Mouse (Mus musculus) erythroblast, embryonic 14.5 days (primary cell): ENCODE results near the gene Tmem132c.

Experiments
- GATA1 ChIP-seq: IDR thresholded peaks from 2 replicates; pipeline ENCODE4 v1.6.1; 2012; ENCODE audit warnings: low read length, inconsistent platforms, mixed read lengths
- TAL1 ChIP-seq: IDR thresholded peaks from 3 replicates; pipeline ENCODE4 v1.6.1; 2012; ENCODE audit warnings: low read length, inconsistent platforms, mixed read lengths

GRCm38 (mm10) chr5:127487190-127487589 lies 245.6 kb downstream of the Tmem132c start:
- TF ChIP-seq GATA1 (no peak), TAL1 (no peak)
